Mouse (Mus musculus): ENCODE measurements around the gene Slc37a1.

DNA sequence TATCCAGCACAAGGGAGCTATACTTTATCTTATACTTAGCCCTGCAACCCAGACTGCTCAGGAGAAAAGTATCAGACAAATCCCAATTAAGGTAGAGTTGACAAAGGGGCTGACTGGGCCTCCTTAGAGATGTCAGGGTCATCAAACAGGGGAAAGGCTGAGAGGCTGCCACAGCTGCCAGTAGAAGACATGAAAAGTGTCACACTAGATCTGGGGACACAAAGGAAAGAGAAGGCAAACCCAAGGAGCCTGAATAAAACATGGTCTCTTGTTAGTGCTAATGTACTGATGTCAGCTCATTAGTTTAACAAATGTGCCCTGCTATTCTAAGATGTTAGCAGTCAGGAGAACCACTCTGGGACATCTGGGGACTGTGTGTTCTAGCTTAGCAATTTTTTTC lies 84.3 kb downstream of the Slc37a1 start:
- no peak for TF ChIP-seq CTCF (IDR thresholded peaks at IDR 0.05; ENCODE audit: low read depth)
- TF ChIP-seq EP300 (optimal IDR thresholded peaks at IDR 0.05) = no peak

Measured in stomach, postnatal 0 days (tissue).